Mouse (Mus musculus) spleen, adult 2 months (tissue): ENCODE data around the gene Adamts9.

Experiments
- CTCF ChIP-seq: fragments of 200-500 bp; IDR thresholded peaks from 2 replicates; pipeline ENCODE4 v1.5.1; 2011; ENCODE audit warnings: mild to moderate bottlenecking, inconsistent platforms; ENCODE audit not compliant: insufficient read depth, insufficient read length, insufficient replicate concordance; ENCODE audit errors: extremely low read depth
- POLR2A ChIP-seq: fragments of 200-500 bp; IDR thresholded peaks from 2 replicates; pipeline ENCODE4 v1.6.1; 2011; ENCODE audit warnings: low read depth, low read length, inconsistent platforms

GRCm38 (mm10) chr6:92845898-92846297 is 97.4 kb downstream of the Adamts9 start:
- TF ChIP-seq CTCF (no peak), POLR2A (no peak)
